Mouse (Mus musculus): Measurements from ENCODE around the gene Supv3l1. TPM values are rescaled to one million over a fixed set of nuclear protein-coding genes. Genes with fewer than 3 reads are reported as not detected.

Supv3l1 gene
- polyA plus RNA-seq, 1 experiment from 2014 or later, result 22.6 TPM

- ATAC-seq, result no peak
- Histone ChIP-seq H3K9ac (ENCODE audit: low read length) (no peak overlapping the region), H3K9me3 (replicated peaks; ENCODE audit: control insufficient read depth, low read length) (no peaks in the 10 kb centered on the region), H3K36me3 (ENCODE audit: control insufficient read depth, insufficient read depth, low read length) (no peaks in the 10 kb centered on the region), H3K4me2 (ENCODE audit: low read length) (no peak overlapping the region), H3K4me1 (ENCODE audit: control insufficient read depth, insufficient read depth, low read length) (no peaks in the 10 kb centered on the region), H3K4me3 (ENCODE audit: low read depth, low read length) (no peak overlapping the region), H3K27me3 (replicated peaks; ENCODE audit: control insufficient read depth, insufficient read depth, low read length) (no peaks in the 10 kb centered on the region), H3K27ac (ENCODE audit: low read depth, low read length) (no peak overlapping the region)
- DNase-seq (ENCODE audit: low spot score), result no peak
- WGBS, result 84% methylated on average over 19 of the region's 19 CpGs
Measured at GRCm38 (mm10) chr10:62401641-62402111, 47.9 kb downstream of the Supv3l1 start.

DNA sequence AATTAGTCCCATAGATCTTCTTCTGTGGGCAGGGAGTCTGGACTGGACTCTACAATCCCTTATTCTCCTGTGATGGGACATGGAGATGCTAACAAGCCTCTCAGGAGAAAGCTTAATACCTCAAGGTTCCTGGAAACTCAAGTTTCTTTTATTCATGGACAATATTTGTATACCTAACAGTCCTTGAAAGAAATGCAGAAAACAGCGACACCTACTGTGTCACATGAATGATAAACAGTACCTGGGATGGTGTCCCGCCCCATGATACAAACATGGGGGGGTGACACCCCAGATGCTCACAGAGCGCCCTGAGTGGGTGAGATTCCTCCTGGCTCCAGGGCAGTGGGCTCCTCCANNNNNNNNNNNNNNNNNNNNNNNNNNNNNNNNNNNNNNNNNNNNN, 66.5 kb downstream of the Supv3l1 start:
- Histone ChIP-seq H3K9ac (ENCODE audit: low read length) (no peak overlapping the region), H3K27me3 (replicated peaks; ENCODE audit: control insufficient read depth, insufficient read depth, low read length) (no peaks in the 10 kb centered on the region), H3K27ac (ENCODE audit: low read depth, low read length) (no peak overlapping the region), H3K36me3 (ENCODE audit: control insufficient read depth, insufficient read depth, low read length) (no peaks in the 10 kb centered on the region), H3K9me3 (replicated peaks; ENCODE audit: control insufficient read depth, low read length) (no peaks in the 10 kb centered on the region), H3K4me2 (ENCODE audit: low read length) (no peak overlapping the region), H3K4me3 (ENCODE audit: low read depth, low read length) (no peak overlapping the region), H3K4me1 (ENCODE audit: control insufficient read depth, insufficient read depth, low read length) (no peaks in the 10 kb centered on the region)
- DNase-seq (ENCODE audit: low spot score) (no peak), ATAC-seq (no peak)
- WGBS, result 83% methylated on average over 3 of the region's 3 CpGs

- Histone ChIP-seq H3K27me3 (replicated peaks; ENCODE audit: control insufficient read depth, insufficient read depth, low read length) (no peaks in the 10 kb centered on the region), H3K4me3 (ENCODE audit: low read depth, low read length) (no peak overlapping the region), H3K27ac (ENCODE audit: low read depth, low read length) (no peak overlapping the region), H3K9ac (ENCODE audit: low read length) (no peak overlapping the region), H3K36me3 (ENCODE audit: control insufficient read depth, insufficient read depth, low read length) (no peaks in the 10 kb centered on the region), H3K4me1 (ENCODE audit: control insufficient read depth, insufficient read depth, low read length) (no peaks in the 10 kb centered on the region), H3K4me2 (ENCODE audit: low read length) (no peak overlapping the region), H3K9me3 (replicated peaks; ENCODE audit: control insufficient read depth, low read length) (no peaks in the 10 kb centered on the region)
- ATAC-seq (no peak), DNase-seq (ENCODE audit: low spot score) (no peak)
Measured at GRCm38 (mm10) chr10:62380936-62381335, 68.6 kb downstream of the Supv3l1 start.

DNA sequence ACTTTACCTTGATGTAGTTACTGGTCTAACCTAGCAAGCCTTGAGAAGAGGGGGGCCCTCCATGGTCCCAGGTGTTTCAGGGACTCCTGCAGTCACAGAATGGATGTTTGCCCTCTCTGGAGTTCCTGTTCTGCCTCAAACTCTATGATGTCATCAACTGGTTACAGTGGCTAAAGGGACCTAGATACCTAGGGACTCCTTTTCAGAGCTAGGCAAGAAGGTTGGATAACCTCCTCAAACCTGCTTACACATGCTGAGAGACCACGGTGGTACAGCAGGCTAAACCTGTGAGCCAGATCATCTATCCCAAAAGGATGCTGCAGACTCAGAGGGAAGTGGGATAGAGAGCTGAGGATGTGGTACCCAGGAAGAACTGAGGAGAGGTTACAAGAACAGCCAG, 69.7 kb downstream of the Supv3l1 start, which contains the start of gene Hk1:
TSS of gene Hk1 (minus strand) at position 101 of the 400 bp plus-strand sequence.
- Histone ChIP-seq H3K36me3 (ENCODE audit: control insufficient read depth, insufficient read depth, low read length) (no peaks in the 10 kb centered on the region), H3K9me3 (replicated peaks; ENCODE audit: control insufficient read depth, low read length) (no peaks in the 10 kb centered on the region), H3K4me2 (ENCODE audit: low read length) (no peak within 1 kb of the TSS), H3K4me3 (ENCODE audit: low read depth, low read length) (no peak within 1 kb of the TSS), H3K27me3 (replicated peaks; ENCODE audit: control insufficient read depth, insufficient read depth, low read length) (no peaks in the 10 kb centered on the region), H3K27ac (ENCODE audit: low read depth, low read length) (no peak within 1 kb of the TSS), H3K4me1 (ENCODE audit: control insufficient read depth, insufficient read depth, low read length) (no peaks in the 10 kb centered on the region), H3K9ac (ENCODE audit: low read length) (no peak within 1 kb of the TSS)
- ATAC-seq (no peak), DNase-seq (ENCODE audit: low spot score) (no peak)
- 81% methylated on average over 1 of the region's 1 CpGs for WGBS

Other genes with a start within 250 kb of the Supv3l1 start
- gene Tspan15, start 218.5 kb downstream of the Supv3l1 start, polyA plus RNA-seq (2014; fragmentation: Nextera tagmentation; extraction: Ambion mirVana), result 10.1 and 13.7 TPM in 2 replicates
- not detected in 2 replicates for gene Tacr2, start 197.3 kb downstream of the Supv3l1 start, polyA plus RNA-seq (2014; fragmentation: Nextera tagmentation; extraction: Ambion mirVana)
- 31.0 and 48.9 TPM in 2 replicates for gene Hk1, start 69.8 kb downstream of the Supv3l1 start, polyA plus RNA-seq (2014; fragmentation: Nextera tagmentation; extraction: Ambion mirVana)
- gene Hkdc1, start 27.2 kb downstream of the Supv3l1 start, polyA plus RNA-seq (2014; fragmentation: Nextera tagmentation; extraction: Ambion mirVana), result 0.15 and 0.16 TPM in 2 replicates
- 1.1 and 1.4 TPM in 2 replicates for gene 4930507D05Rik, start 249 bp downstream of the Supv3l1 start, polyA plus RNA-seq (2014; fragmentation: Nextera tagmentation; extraction: Ambion mirVana)
- gene Vps26a, start 37.1 kb upstream of the Supv3l1 start, polyA plus RNA-seq (2014; fragmentation: Nextera tagmentation; extraction: Ambion mirVana), result 77.8 and 86.1 TPM in 2 replicates
- gene Srgn, start 77.7 kb upstream of the Supv3l1 start, polyA plus RNA-seq (2014; fragmentation: Nextera tagmentation; extraction: Ambion mirVana), result 7.5 and 10.3 TPM in 2 replicates
- gene Kif1bp, start 128.7 kb upstream of the Supv3l1 start, polyA plus RNA-seq (2014; fragmentation: Nextera tagmentation; extraction: Ambion mirVana), result 74.4 and 74.9 TPM in 2 replicates
- gene Ddx21, start 152.5 kb upstream of the Supv3l1 start, polyA plus RNA-seq (2014; fragmentation: Nextera tagmentation; extraction: Ambion mirVana), result 20.6 and 22.5 TPM in 2 replicates
- 93.8 and 118 TPM in 2 replicates for gene Ddx50, start 201.5 kb upstream of the Supv3l1 start, polyA plus RNA-seq (2014; fragmentation: Nextera tagmentation; extraction: Ambion mirVana)

All from forebrain, embryonic 14.5 days (tissue).